Mouse (Mus musculus) T-helper 17 cell (primary cell): ENCODE results near the gene Fam107b.

Experiments
- in situ Hi-C, 2 experiments: fragments of 300-600 bp; cut with MboI, MseI; formaldehyde crosslinking; loops; 1 replicate in 1 of 2; 2 replicates in 1 of 2; pipeline ENCODE4 v1.15.1; 2025; ENCODE audit warnings: high pct_unique_total_duplicates in 2 of 2

Gene Fam107b

GRCm38 (mm10) chr2:3570186-3570585 is at the start of gene Fam107b:
Gene Fam107b (plus strand): TSS chr2:3570488.
- in situ Hi-C loops, result no loop called here

DNA sequence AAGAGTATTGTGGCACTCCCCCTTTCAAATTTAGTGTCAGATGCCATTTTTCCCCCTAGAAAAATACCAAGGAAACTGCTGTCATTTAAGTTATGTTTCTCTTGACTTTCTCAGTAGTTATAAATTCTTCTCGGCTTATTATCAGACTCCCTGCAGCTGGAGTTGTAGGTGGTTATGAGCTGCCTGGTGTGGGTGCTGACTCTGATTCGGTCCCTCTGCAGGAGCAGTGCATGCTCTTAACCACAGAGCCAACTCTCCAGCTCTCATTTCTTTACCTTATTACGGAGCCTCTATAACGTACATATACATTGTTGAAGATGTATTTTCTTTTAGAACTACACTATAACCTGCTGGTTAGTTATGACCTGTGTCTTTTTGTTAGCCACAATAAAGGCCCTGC is 47.7 kb upstream of the Fam107b start:
- in situ Hi-C loops, result no loop called here

GRCm38 (mm10) chr2:3526288-3526687 is 44.0 kb upstream of the Fam107b start:
- in situ Hi-C loops, result no loop called here

- in situ Hi-C loops, result no loop called here
Measured at GRCm38 (mm10) chr2:3541307-3542079, 28.8 kb upstream of the Fam107b start.

DNA sequence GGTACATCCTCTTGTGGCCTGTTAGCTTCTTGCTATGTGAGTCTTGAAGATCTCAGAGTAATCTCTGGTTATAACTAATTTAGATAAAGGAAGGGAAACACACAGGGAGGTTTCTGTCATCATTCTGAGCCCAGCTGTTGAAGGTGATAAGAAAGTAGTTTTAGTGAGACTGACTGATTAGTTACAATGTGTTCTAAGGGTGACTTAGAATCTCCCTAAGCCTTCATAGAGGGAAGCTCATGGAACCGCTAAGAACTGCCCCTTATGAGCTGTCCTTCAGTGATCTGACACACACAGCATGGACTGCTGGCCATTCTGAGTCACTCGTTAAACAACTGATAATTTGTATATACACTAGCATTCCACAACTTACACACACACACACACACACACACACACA is 24.2 kb upstream of the Fam107b start:
- in situ Hi-C loops, result loop anchor here (5.0 kb wide), 3 partner anchors 166 to 226 kb away; no protein-coding TSS in a partner anchor

DNA sequence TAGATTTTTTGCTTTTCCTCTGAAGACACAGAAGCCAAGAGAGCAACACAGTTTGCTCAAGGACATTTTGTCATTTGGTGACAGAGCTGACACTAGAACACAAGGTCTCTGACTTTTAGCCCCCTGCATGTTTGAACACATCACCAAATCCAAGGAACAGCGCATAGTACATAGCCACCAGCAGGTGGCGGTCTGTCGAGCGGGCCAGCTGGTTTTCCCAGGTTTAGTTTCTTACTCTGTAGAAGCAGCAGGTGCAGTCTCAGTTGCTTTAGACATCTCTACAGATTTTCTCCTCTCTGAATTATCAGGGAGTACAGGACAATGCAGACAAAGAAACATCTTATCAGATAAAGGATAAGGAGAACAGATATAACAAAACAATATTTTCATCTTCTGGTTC is 23.7 kb upstream of the Fam107b start:
- in situ Hi-C loops, result loop anchor here (5.0 kb wide), 3 partner anchors 166 to 226 kb away; no protein-coding TSS in a partner anchor

GRCm38 (mm10) chr2:3570606-3571005 is 318 bp downstream of the Fam107b start:
- in situ Hi-C loops, result no loop called here

GRCm38 (mm10) chr2:3573883-3574282 is 3.6 kb downstream of the Fam107b start:
- in situ Hi-C loops, result no loop called here

GRCm38 (mm10) chr2:3575140-3575539 is 4.9 kb downstream of the Fam107b start:
- in situ Hi-C loops, result no loop called here

GRCm38 (mm10) chr2:3576346-3576745 is 6.1 kb downstream of the Fam107b start:
- in situ Hi-C loops, result no loop called here

DNA sequence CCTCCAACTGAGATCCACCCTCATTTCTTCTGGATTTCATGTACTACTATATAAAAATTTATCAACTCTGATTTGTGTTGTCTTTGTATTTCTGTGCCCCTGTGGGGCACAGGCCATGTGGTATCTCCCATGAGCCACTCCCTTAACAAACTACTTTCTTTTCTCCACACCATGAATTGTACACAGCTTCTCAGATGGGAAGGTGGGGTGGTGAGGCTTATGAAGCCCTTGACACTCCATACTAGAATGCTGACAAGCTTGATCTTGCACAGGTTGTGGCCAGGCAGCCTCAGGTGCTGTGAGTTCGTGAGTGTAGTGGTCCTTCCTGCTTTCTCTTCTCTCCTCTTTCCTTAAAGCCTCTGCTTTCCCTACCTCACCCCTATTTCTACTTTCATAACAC is 6.9 kb downstream of the Fam107b start:
- in situ Hi-C loops, result no loop called here

DNA sequence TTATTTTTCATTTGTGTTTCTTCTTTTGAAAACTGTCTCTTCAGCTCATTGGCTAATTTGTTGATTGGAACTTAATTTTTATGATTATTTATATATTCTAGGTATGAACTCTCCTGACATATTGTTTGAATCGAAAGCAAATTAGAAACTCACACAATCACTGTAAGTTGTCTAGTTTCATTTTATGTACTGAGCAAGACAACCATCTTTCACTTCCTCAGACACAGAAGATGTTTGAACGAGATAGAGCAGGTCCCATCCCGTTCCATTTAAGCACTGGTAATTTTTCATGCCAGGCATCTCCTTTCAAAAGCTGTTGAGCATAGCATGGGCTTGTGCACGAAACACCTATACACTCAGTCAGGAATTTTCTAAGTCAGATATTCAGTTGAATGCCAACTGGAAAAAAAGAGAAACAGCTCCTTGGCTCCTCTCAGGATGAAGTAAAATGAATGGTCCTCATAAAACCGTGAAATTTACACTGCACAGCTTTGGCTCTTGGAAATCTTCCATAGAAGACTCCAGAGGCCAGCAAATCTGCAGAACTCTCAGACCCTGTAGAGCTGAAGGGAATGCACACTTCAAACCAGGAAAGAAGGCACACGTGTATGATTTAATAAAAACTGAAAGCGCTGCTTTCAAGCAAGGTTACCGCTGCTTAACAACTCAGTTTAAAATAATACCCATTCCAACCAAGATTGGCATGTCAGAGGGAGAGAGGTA is 8.1 kb downstream of the Fam107b start:
- in situ Hi-C loops, result no loop called here

- in situ Hi-C loops, result no loop called here
Measured at GRCm38 (mm10) chr2:3579316-3579902, 9.1 kb downstream of the Fam107b start.

GRCm38 (mm10) chr2:3582830-3583229 is 12.5 kb downstream of the Fam107b start:
- in situ Hi-C loops, result no loop called here

- in situ Hi-C loops, result no loop called here
Measured at GRCm38 (mm10) chr2:3585231-3585783, 15.0 kb downstream of the Fam107b start.

DNA sequence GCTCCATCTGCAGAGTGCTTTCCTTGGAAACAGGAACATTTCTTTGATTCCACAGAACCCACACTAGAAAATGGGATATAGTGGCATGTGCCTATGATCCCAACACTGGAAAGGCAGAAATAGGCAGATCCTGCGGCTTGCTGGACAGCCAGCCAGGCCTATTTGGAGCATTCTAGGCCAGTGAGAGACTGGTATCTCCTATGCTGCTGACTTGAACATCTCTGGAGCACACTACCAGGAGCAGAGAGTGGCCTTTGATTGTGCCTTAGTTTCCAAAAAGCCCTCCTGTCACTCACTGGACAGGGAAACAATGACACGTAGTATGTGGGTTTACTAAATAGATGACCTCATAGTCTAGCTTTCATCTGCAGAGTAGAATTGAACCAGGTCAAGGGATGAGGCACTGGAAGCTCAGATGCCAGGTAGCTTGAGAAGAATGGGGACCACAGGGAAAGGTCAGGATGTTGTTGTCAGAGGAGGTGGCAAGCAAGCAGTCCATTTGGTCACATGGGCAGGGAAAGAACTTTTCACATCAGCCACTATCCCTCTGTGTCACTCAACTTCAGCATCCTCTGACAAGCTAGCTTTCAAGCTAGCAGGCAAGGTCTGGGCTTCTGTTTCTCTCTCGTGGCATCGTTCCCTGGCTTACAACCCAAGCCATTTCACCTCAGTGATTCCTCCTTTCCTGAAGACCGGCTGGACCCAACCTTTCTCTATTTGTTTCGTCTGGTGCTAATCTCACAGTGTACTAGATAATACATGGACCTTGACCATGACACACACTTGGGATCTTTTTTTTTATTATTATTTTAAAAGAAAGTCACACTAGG is 20.0 kb downstream of the Fam107b start:
- in situ Hi-C loops, result no loop called here

- in situ Hi-C loops, result no loop called here
Measured at GRCm38 (mm10) chr2:3590916-3591197, 20.6 kb downstream of the Fam107b start.

- in situ Hi-C loops, result no loop called here
Measured at GRCm38 (mm10) chr2:3594663-3595318, 24.5 kb downstream of the Fam107b start.

- in situ Hi-C loops, result no loop called here
Measured at GRCm38 (mm10) chr2:3600421-3600820, 30.1 kb downstream of the Fam107b start.

DNA sequence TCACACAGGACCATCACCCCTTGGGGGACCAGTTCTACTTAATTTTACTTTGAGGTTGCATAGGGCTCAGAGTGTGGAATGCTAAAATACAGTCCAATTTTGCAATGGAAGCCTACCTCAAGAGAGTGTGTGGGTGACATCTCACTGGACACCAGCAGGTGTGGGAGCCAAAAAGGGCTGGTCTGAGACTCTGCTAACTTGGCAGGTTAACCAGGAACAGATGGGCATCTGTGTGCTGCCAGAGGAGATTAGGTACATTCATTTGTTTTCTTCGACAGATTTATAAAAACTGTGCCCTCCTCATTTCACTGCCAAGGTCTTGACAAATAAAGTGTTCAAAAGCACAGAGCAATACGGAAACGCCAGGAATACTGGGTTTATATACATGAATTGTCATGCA is 32.3 kb downstream of the Fam107b start:
- in situ Hi-C loops, result no loop called here

GRCm38 (mm10) chr2:3603181-3603580 is 32.9 kb downstream of the Fam107b start:
- in situ Hi-C loops, result no loop called here
